Mouse (Mus musculus) adrenal gland, adult 2 months (tissue): Measurements from ENCODE around the gene Ctdsp2. TPM values are rescaled to one million over a fixed set of nuclear protein-coding genes. Genes with fewer than 3 reads are reported as not detected.

Experiments used
- DNase-seq: peaks from one replicate; pipeline ENCODE4 v3.0.0; 2021
- microRNA-seq, 2 experiments: library from miRNA; unstranded; fragments of <30 nt; microRNA quantifications; one replicate each; pipeline ENCODE4 v1.2.0; 2021
- polyA plus RNA-seq: library from polyadenylated mRNA; depleted of rRNA; stranded (reverse); fragments of >200 nt; gene quantifications from 2 replicates; pipeline ENCODE4 v1.2.3, GENCODE M21; 2012; rRNA removed
- total RNA-seq, 2 experiments: library from RNA; stranded (reverse); gene quantifications; 2 replicates each; pipeline ENCODE4 v1.2.3; 2021

The Ctdsp2 gene
- total and polyA plus RNA-seq, 3 experiments, result 75.0 to 119 (median 100) TPM

GRCm38 (mm10) chr10:127042468-127043115 is 64.1 kb downstream of the Ctdsp2 start:
- DNase-seq, result no peak

GRCm38 (mm10) chr10:127043187-127043586 is 64.7 kb downstream of the Ctdsp2 start:
- DNase-seq, result no peak

GRCm38 (mm10) chr10:127047954-127048353 is 69.4 kb downstream of the Ctdsp2 start, which contains the start of gene Cyp27b1:
Cyp27b1 (plus strand) TSS chr10:127048250.
- no peak for DNase-seq

GRCm38 (mm10) chr10:127048608-127049394 is 70.3 kb downstream of the Ctdsp2 start:
- DNase-seq, result no peak

Small RNA genes lying within 50 kb of the gene (microRNA-seq; reads per million reads assigned to microRNA genes)
- gene Mir26a-2 (20.0 to 518 reads per million in 2 experiments), gene Mir546 (0.44 to 1.2 reads per million in 2 experiments)

Other genes with a start within 250 kb of the Ctdsp2 start
- 1 to 10 TPM; 3.9 to 5.6 TPM for gene Atp23, start 77.4 kb upstream of the Ctdsp2 start, total RNA-seq
- gene Atp23, start 77.4 kb upstream of the Ctdsp2 start, polyA plus RNA-seq, result 8.2 and 9.9 TPM in 2 replicates
- gene Avil, start 22.0 kb downstream of the Ctdsp2 start, total RNA-seq, result 1 to 10 TPM; 4.0 to 5.3 TPM
- 0.19 and 0.21 TPM in 2 replicates for gene Avil, start 22.0 kb downstream of the Ctdsp2 start, polyA plus RNA-seq
- gene Tsfm, start 52.1 kb downstream of the Ctdsp2 start, total RNA-seq, result 10 to 100 TPM; 42.2 to 67.9 TPM
- gene Tsfm, start 52.1 kb downstream of the Ctdsp2 start, polyA plus RNA-seq, result 55.0 and 68.9 TPM in 2 replicates
- 10 to 100 TPM; 17.7 to 23.0 TPM for gene Mettl1, start 62.7 kb downstream of the Ctdsp2 start, total RNA-seq
- gene Mettl1, start 62.7 kb downstream of the Ctdsp2 start, polyA plus RNA-seq, result 18.2 and 23.7 TPM in 2 replicates
- under 1 TPM; 0.14 to 0.69 TPM for gene Eef1akmt3, start 62.8 kb downstream of the Ctdsp2 start, total RNA-seq
- gene Eef1akmt3, start 62.8 kb downstream of the Ctdsp2 start, polyA plus RNA-seq, result 0.18 and 0.23 TPM in 2 replicates
- under 1 TPM; 0.28 to 0.61 TPM for gene Cyp27b1, start 69.5 kb downstream of the Ctdsp2 start, total RNA-seq
- gene Cyp27b1, start 69.5 kb downstream of the Ctdsp2 start, polyA plus RNA-seq, result 0.28 and 0.35 TPM in 2 replicates
- 10 to 100 TPM in 1 of 2 experiments, 1 to 10 TPM in 1; 5.4 to 12.2 TPM for gene March9, start 81.5 kb downstream of the Ctdsp2 start, total RNA-seq
- 20.1 and 20.6 TPM in 2 replicates for gene March9, start 81.5 kb downstream of the Ctdsp2 start, polyA plus RNA-seq
- 100 to 1,000 TPM; 166 to 233 TPM for gene Cdk4, start 84.8 kb downstream of the Ctdsp2 start, total RNA-seq
- gene Cdk4, start 84.8 kb downstream of the Ctdsp2 start, polyA plus RNA-seq, result 100 and 106 TPM in 2 replicates
- 100 to 1,000 TPM; 115 to 129 TPM for gene Tspan31, start 91.5 kb downstream of the Ctdsp2 start, total RNA-seq
- 53.3 and 62.3 TPM in 2 replicates for gene Tspan31, start 91.5 kb downstream of the Ctdsp2 start, polyA plus RNA-seq
- gene Agap2, start 96.6 kb downstream of the Ctdsp2 start, total RNA-seq, result 1 to 10 TPM; 2.2 to 3.8 TPM
- gene Agap2, start 96.6 kb downstream of the Ctdsp2 start, polyA plus RNA-seq, result 8.7 and 9.8 TPM in 2 replicates
- gene Os9, start 142.4 kb downstream of the Ctdsp2 start, total RNA-seq, result 100 to 1,000 TPM; 127 to 147 TPM
- gene Os9, start 142.4 kb downstream of the Ctdsp2 start, polyA plus RNA-seq, result 82.2 and 108 TPM in 2 replicates
- gene B4galnt1, start 186.5 kb downstream of the Ctdsp2 start, total RNA-seq, result 10 to 100 TPM in 1 of 2 experiments, 1 to 10 TPM in 1; 8.3 to 11.6 TPM
- 17.8 and 19.1 TPM in 2 replicates for gene B4galnt1, start 186.5 kb downstream of the Ctdsp2 start, polyA plus RNA-seq
- gene Slc26a10, start 201.9 kb downstream of the Ctdsp2 start, total RNA-seq, result under 1 TPM; 0.35 to 0.58 TPM
- 1.1 and 2.4 TPM in 2 replicates for gene Slc26a10, start 201.9 kb downstream of the Ctdsp2 start, polyA plus RNA-seq
- 10 to 100 TPM; 16.0 to 25.8 TPM for gene Arhgef25, start 211.4 kb downstream of the Ctdsp2 start, total RNA-seq
- 41.3 and 44.9 TPM in 2 replicates for gene Arhgef25, start 211.4 kb downstream of the Ctdsp2 start, polyA plus RNA-seq
- gene Dtx3, start 217.0 kb downstream of the Ctdsp2 start, total RNA-seq, result 10 to 100 TPM; 53.6 to 75.7 TPM
- gene Dtx3, start 217.0 kb downstream of the Ctdsp2 start, polyA plus RNA-seq, result 203 and 219 TPM in 2 replicates
- gene Pip4k2c, start 232.9 kb downstream of the Ctdsp2 start, total RNA-seq, result 10 to 100 TPM; 41.6 to 47.8 TPM
- 21.7 and 22.5 TPM in 2 replicates for gene Pip4k2c, start 232.9 kb downstream of the Ctdsp2 start, polyA plus RNA-seq